Mouse (Mus musculus): ENCODE data around the gene Bcan. TPM values are rescaled to one million over a fixed set of nuclear protein-coding genes. Genes with fewer than 3 reads are reported as not detected.

The Bcan gene
- total RNA-seq, 2 experiments from 2014 or later = 62.7 to 74.9 TPM

DNA sequence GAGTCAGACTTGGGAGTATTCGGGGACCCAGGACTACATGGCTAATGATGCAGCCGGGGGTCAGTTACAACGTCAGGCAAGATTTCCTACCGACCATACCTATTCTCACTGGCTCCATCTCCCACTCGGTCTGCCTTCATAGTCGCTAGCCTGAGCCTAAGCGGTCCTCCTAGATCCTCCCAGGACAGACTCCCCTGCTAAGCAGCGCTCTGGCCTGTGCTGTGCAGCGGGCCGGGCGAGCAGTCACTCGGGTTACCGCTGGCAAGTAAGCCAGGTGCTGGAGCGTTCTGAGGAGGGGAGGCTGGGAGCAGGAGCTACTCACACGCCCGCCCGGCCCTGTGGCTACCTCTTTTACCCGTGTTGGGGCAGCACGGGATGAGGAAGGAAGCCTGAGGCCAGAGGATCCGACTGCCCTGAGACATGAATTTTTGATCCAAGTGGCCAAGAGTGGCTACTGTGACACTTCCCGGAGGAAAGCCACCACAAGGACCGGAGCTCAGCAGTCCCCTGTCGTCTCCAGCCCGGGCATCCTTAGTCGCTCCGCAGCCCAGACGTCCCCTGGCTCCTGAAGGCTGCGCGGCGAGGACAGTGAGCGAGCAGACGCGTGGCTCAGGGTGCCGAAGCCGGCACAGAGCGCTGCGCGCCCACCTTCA lies 661 bp downstream of the Bcan start:
- DNase-seq (ENCODE audit: low spot score in 2 of 2) = peak in 1 of 2 experiments; percentile 29

DNA sequence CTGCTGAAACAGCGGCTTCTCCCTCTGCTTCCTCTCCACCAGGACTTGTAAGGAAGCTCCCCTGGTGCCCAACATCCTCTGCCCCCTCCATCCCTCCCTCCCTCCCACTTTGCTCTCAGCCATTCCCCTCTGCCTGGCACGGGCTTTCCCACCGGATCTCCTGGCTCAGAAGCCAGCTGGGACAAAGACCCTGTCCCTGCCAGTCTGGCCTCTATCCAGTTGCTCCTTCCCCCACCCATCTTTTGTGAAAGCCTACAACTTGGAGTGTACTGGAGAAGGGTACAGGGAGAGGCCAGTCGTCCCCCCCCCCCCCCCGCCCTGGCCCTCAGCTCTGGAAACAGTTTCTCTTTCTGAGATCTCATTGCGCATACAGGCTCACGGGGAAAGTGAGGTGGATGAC lies 1.3 kb downstream of the Bcan start:
- no peak for DNase-seq (ENCODE audit: low spot score in 2 of 2)

DNA sequence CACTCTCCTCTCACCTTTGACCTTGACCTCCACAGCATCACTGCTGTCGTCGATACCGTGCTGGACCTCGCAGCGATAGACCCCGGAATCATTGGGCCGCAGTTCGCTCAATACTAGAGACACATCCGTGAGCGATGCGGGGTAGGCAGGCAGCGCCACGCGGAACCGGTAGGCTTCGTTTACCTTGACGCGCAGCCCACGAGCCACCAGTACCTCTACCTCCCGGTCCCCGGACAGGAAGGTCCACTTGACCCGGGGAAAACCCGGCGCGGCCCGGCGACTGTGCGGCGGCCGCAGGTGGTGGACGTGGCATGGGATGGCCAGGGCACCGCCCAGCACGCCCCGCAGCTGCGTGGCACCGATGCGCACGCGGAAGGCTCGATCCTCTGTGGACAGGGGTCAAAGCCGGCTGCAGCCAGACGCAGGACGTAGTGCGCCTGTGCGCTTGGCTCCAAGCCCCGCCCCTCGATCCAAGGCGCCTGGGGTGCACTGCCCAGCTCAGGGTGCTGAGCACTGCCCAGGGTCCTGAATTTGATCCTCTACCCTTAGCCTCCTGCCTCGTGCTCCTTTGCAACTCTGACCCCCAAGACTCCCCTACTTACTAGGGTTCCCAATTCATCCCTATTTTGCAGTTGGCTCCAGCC lies 2.9 kb downstream of the Bcan start:
- no peak for DNase-seq (ENCODE audit: low spot score in 2 of 2)

DNA sequence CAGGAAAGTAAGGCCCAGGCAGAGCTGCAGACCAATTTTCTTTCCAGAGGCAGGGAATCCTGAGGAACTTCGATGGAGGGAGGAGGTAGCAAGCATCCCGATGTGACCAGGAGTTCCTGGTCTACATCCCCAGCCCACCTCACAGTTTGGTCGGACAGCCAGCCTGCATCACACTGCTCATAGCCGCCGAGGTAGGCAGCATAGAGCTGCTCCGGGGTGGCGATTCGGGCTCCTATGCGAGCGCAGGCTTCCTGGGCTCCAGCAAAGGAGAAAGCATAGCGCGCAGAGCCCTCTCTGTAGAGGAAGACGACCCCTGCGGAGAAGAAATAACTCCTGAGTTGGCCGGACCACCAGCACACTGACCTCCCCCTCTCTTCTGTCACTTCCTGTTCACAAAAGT lies 3.6 kb downstream of the Bcan start:
- no peak for DNase-seq (ENCODE audit: low spot score in 2 of 2)

DNA sequence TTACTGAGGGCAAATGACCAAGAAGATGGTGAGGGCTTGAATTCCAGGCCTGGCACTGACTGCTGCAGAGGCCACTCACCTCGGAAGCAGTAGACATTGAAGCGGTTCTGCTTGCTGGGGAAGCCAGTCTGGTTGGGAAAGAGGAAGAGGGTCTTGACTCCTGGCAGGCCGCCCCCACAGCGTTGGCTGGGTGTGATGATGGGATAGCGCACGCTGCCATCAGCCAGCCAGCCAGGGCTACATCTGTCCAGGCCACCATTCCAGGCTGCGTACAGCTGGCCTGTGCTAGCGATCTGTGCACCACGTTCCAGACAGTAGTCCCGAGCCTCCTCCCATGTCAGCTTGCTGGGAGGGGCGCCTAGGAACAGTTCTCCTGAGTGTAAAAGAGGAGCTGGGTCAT lies 4.7 kb downstream of the Bcan start:
- peak in 1 of 2 experiments; percentile 16 for DNase-seq (ENCODE audit: low spot score in 2 of 2)

DNA sequence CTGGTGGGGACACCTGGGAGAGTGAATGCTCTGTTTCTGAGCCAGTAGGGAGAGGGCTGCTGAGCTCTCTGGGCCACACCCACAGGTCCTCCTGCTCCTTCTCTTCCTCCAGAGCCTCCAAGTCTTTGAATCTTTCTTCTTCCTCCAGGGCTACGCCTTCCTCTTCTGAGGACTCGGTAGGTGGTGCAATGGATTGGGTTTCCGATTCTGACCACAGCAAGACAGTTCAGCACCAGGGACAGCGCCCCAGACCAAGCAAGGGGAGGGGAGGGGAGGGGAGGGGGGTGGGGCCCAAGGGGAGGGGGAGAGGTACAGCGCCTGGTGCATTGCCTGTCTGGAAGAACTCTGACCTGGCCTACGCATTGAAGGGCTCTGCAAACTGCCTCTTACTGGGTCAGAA lies 6.6 kb downstream of the Bcan start:
- no peak for DNase-seq (ENCODE audit: low spot score in 2 of 2)

DNA sequence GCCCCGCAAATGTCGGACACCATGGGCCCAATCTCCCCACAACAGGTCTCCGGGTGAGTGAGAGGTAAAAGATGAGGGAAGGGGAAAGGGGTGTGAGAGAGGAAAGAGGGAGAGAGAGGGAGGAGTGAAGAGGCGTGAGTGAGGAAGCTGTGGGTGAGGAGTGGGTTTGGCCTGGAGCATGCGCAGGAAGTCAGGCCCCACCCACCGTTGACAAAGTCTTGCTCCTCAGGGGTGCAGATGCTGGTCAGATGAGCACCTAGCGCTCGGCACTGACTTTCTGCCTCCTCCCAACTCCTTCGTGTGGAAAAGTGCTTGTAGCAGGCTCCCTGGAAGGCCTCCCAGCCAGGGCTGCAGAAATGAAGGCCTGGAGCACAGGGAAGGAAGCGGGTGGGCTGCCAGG lies 10.1 kb downstream of the Bcan start:
- DNase-seq (ENCODE audit: low spot score in 2 of 2) = no peak

DNA sequence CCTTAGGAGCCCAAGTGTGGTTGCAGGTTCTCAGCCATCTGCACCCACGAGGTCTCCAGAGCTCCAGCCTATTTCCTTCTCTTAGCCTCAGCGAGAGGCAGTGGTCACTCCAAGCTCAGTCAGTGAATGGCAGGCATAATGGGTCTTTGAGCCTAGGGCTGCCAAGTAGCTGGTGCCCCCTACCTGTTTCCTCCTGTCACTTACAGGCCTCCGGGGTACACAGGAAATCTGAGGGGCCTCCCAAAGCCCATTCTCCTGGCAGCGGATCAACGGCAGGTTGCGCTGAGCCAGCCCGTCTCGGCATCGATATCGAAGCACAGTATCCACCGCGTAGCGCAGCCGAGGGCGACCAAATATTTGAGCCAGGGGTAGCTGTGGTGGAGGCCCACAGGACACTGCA lies 12.0 kb downstream of the Bcan start:
- DNase-seq (ENCODE audit: low spot score in 2 of 2) = no peak

DNA sequence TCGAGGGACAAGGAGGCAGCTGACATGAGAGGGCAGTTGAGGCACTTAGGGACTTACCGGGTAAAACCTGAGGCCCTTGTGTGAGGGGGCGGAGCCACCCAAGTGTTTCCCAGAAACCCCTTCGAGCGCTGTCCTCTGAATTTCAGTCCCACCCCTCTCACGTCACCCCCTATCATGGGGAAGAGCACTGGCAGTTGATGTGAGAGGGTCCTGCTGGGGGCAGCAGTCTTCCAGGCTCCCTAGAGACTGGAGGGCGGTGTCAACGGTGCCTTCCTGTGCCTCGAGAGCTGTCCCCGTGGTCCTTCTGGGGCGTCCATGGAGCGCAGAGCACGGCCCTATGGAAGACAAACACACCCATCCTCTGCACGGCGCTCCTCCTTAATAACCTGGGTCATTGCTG lies 12.4 kb downstream of the Bcan start:
- DNase-seq (ENCODE audit: low spot score in 2 of 2) = no peak

DNA sequence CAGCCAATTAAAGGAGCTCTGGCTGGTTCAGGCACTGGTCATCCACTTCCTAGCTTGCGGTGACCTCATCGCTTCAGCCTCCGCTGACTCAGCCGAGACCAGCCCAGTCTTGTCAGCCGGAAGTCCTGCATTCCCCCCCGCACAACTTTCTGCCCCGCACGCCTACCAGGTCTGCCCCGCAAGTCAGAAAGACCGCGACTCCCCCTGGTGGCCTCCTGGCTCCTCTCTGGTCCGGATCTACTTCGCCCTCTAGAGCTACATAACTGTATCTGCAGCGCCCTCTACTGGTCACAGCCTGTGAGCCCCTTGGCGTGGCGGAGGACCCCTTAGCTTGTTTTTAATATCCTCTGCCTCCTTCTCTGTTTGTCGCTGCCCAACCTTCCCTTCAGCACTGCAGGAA lies 13.2 kb downstream of the Bcan start:
- peak; percentile 94 to 97 for DNase-seq (ENCODE audit: low spot score in 2 of 2)

DNA sequence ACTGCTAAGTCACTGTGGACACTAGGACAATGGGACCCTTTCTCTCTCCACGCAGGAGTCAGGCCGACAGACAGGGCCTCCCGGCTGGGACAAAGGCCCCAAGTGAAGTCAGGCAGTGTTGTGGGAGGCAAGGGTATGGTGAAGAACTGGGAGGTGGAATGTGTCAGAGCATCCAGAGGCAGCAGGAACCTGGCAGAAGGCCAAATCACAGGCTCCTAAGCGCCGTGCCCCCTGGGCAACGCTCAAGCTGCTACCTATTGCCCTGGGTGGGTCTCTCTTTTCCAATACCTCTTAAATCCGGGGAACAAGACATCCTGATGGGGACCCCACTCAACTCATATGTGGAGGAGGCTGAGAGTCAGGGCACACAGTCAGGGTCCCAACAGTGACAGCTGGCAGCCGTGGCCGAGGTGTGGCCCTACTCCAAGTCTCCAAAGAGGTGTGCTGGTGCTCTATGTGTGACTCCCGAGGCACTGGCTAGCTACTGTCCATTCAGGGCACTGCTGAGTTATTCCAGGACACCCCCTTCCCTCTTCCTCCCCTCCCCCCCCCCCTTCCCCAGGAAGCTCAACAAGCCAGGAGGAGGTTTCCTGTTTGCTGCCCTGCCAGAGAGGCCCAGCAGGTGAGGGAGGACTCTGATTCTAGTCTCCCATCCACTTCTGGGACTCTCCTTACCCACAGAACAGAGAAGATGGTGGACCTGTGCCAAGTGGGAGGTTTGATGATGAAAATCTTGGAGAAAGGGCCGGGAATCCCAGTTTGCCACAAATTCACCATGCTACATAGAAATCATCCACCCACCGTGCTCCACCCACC lies 14.3 kb downstream of the Bcan start:
- no peak for DNase-seq (ENCODE audit: low spot score in 2 of 2)

DNA sequence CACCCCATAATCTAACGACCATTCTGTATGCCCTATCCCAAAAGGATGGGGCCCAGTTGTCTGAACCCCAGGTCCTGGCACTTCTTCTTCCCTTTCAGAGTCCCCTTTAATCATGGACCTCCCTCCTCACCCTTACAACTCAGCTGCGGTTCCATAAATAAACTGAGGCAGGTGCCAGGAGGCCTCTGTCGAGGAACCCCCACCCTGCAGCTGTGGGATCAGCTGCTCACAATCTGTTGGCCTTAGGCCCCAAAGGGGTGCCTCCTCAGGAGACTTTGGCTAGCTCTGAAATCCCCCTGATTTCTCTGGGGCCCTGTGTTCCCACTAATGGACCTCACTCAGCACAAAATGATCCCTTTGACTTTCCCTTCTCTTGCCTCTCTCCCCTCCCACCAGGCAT lies 15.9 kb downstream of the Bcan start:
- DNase-seq (ENCODE audit: low spot score in 2 of 2) = no peak

DNA sequence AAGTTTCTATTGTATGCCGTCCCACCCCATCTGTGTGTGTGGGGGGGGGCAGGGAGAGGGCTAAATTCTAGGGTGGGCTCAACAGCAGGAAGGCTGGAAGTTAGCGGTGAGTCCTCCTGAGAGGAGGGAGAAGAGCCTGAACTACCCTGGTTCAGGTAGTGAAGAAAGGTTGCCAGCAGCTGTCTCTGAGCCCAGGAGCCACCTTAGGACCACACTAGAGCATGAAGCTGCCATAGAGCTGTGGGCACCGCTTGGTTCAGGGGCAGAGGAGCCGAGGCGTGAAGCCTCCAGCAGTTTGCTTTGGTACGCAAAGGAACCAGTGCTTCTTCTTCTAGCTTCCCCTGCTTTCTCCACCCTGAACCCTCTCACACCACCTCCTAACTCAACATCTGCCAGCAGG lies 16.4 kb downstream of the Bcan start:
- no peak for DNase-seq (ENCODE audit: low spot score in 2 of 2)

DNA sequence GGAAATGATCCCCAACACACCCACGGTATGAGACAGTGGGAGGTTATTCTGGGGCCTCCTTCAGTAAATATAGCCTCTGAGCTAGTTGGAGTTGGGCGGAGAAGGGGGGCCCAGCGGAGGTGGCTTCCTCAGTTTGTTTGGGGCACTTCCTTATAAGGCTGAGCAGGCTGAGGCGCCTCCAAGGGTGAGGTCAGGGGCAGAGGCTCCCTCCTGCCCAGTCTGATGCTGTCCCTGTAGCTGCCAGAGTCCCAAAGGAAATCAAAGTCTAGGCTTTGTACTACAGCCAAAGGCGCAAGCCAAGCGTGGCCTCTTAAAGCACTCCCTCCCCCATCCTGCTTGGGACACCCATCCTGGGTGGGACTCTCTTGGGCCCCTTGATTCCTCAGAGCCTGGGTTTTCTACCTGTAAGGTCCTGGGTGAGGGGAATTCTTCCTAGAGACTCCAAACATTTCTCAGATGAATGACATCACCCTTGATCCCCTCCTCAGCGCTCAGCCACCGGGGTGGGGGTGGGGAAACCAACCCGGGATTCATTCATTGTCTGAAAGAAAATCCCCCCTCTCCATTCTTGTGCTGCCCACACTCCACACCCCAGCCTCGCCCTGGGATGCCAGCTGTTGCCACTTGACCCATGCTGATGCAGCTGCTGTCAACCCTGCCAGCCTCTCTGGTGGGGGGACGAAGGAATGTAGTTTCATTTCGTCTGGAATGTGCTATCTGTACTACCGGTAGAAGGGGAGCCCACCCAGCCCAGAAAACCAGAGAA lies 17.0 kb downstream of the Bcan start:
- no peak for DNase-seq (ENCODE audit: low spot score in 2 of 2)

DNA sequence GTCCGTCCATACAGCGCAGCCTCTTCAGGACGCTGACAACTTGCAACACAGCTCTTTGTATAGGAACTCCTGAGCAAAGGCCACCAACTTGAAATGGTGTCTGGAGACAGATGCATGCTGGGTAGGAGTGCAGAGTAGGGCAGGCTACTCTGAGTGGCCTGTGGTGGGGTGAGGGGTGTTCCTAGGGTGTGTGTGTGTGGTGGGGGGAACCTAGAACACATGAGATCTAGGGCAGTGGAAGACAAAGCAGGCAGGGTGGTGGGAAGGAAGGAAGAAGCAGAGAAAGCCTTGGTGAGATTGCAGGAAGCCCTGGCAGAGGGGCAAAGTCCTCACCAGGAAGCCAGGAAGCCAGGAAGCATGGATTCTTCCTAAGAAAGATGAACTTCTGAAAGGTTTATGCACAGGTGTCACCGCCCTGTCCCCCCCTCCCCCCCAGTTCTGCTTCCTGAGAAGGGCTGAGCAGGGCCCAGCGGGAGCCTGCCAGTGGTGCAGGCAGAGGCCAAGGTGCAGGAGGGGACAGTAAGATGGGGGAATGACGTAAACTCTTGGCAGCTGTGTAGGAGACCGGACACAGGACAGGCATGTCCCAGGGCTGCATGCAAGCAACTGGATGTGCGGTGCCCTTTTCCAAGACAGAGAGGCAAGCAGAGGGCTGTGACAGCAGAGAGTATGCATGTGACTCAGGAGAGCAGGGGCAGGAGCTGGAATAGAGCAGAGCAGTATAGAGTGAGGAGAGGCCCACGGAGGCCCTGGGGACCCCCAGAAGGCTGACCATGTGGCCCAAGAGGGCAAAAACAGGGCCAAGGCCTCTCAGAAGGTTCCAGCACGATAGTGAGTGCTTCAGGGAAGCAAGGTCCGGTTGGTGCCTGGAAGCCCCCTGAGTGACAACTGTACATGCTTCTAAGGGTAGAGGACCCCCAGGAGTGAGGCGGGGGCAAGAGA lies 17.9 kb downstream of the Bcan start:
- peak in 1 of 2 experiments; percentile 34 for DNase-seq (ENCODE audit: low spot score in 2 of 2)

DNA sequence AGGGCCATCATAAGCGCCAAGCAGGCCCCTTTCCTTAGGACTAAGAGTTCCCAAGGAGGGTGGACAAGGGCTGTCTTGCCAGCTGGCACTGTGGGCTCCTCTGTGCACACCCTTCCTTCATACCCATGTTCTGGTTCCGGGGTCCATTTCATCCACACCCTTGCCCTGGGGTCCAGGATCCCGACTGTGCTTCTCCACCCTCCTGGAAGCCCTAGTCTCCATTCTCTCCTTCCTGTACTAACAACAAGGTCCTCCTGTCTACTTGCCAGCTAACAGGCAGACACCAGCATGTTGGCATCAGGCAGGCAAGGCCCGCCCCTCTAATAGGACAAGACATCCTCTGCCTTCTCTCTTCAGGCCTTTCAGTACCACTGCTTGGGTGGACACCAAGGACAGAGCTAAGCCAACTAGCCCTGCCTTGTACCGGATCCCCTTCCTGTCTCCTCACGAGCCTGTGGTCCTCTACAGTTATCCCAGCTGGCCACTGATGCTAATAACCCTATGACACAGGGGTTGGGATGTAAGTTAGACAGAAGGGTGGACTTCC lies 18.7 kb downstream of the Bcan start:
- DNase-seq (ENCODE audit: low spot score in 2 of 2) = no peak

DNA sequence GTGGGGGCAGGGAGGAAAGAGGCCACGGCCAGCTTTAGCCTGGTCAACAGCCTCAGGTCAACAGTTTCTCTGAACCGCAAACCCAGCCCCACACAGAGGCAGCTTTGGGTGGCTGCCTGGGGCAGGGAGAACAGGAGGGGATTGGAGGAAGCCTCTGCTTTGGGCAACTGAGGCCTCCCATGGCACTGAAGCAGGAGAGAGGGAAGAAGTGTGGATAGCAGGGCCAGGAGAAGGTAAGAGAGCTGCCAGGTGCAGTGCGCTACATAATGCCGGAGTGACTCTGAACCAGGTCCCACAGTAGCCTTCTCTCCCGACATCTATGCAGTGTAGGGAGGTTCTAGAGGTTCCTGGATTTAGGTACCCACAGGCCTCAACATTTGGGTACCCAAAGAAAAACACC lies 19.3 kb downstream of the Bcan start:
- DNase-seq (ENCODE audit: low spot score in 2 of 2) = no peak

DNA sequence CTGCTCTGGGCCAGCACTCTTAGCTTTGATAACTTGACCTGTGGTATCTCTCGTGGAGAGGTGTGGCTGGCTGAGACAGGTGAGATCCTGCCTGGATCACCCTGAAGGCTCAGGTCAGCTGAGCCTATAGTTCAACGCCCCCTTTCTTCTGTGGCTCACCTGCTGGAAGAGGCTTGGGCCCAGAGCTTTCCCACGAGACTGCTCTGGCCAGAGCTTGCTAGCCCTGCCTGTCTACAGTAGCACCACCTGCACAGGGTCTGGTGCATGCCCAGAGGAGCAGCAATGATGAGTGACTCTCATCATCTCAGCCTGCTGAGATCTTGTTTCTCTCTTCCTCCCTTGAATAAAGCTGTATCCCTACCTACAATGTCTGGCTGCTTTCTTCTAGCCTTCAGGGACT lies 19.9 kb downstream of the Bcan start:
- no peak for DNase-seq (ENCODE audit: low spot score in 2 of 2)

DNA sequence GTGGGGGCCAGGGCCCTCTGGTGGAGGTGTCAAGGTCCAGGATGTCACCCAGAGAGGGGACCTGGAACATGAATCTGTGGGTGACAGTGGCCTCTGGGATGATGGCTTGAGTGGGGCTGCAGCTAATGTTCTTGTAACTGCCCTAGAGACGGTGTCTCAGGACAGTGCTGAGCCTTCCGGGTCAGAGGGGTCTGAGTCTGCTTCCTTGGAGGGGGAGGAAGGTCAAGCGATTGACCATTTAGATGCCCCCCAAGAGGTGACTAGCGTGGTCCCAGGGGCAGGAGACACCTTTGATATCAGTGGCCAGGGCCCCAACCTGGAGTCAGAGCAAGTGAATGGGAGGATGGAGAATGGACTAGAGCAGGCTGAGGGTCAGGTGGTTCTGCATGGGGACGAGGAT lies 20.5 kb downstream of the Bcan start:
- no peak for DNase-seq (ENCODE audit: low spot score in 2 of 2)

DNA sequence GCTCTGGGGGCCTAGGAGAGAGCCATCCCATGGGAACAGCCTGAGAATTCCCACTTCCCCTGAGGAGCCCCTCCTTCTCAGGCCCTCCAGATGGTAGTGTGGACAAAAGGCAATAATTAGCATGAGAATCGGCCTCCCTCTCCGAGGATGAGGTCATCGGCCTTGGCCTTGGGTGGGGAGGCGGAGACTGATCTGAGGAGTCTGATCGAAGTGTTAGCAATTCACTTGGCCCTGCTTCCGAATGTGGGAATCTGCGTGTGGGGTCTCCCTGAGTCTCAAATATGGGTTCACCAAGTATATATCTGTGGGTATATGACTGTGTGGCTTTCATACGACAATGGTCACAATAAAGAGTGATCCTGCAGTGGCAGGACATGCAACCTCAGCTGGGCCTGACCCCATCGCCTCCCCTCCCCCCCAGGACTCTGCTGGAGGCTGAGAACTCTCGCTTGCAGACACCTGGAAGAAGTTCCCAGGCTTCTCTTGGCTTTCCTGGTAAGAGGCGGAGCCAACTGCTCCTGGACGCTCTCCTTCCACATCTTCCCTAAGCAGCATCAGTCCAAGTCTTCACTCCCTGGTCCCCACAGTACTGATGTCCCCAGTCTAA lies 25.5 kb downstream of the Bcan start:
- DNase-seq (ENCODE audit: low spot score in 2 of 2) = peak in 1 of 2 experiments; percentile 44

Measured in adrenal gland, adult 18-20 months (tissue).